30 mouse cellular contexts compared by ENCODE assay signal in the genomic region with DNA sequence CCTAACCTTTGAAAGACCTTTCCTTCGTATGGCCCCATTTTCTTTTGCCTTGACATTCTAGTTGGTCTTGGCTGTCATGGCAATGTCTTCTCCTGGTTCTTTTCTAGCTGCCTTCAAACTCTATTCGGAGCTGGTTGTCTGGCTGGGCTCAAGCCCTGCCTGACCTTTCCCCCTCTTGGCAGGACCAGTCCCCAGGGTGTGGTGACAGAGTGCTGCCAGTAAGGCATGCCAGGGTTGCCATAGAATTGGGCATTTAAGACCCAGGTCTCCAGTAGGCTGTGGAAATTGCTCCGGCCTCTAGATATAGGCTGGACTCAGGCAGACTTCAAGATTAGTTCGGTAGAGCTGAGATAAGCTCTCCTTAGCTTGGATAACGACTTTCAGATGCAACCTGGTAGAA. TPM values are rescaled to one million over a fixed set of nuclear protein-coding genes. Genes with fewer than 3 reads are reported as not detected.
DNase-seq lines count a peak whose midpoint lies in the region; TF ChIP-seq lines count a peak whose summit lies in the region.
"Had no signal": no experiment of that assay in that cellular context is flagged by ENCODE, and none has a peak within 500 bp of the region (broad histone marks: within the 10 kb centered on the region; RNA-seq: fewer than 3 reads in every experiment).

No protein-coding gene starts in this region.

- WGBS in heart, adult 2 months: 41% methylated on average over 5 of the region's 5 CpGs

- H3K79me2 ChIP-seq in heart, adult 2 months (replicated peaks; ENCODE audit: control insufficient read depth, insufficient read depth, low read length): no peaks in the 10 kb centered on the region

- H3K4me3 ChIP-seq in heart, adult 2 months: no peak overlapping the region
- H3K4me3 ChIP-seq: embryonic facial prominence, embryonic 12.5 days; forebrain, embryonic 10.5 days; forebrain, embryonic 15.5 days; heart, embryonic 15.5 days; hindbrain, embryonic 10.5 days; hindbrain, embryonic 15.5 days; layer of hippocampus, adult 2 months had no signal

- intact Hi-C loops in heart, adult 2 months (cut with DNase I): no loop called here

- DNase-seq in adrenal gland, adult 2 months: peak; percentile 37
- no peak for DNase-seq in adrenal gland, adult 18-20 months (ENCODE audit: low spot score in 2 of 2)
- DNase-seq in heart, adult 2 months: peak; percentile 22 to 31
- DNase-seq in heart, adult 8-10 months (ENCODE audit: low spot score): no peak
- DNase-seq in adipocyte (ENCODE audit: low spot score): peak; percentile 32
- DNase-seq in adrenal gland, postnatal 25 days: peak; percentile 20
- no peak for DNase-seq in frontal cortex, postnatal 36 days (ENCODE audit: low spot score in 2 of 2)
- DNase-seq in layer of hippocampus, postnatal 25 days (ENCODE audit: extremely low spot score in 1 of 2, low spot score in 1 of 2): no peak
- DNase-seq: cerebellum, adult 8-10 months; cerebellum, postnatal 36 days; embryo, embryonic 11 days; gastrocnemius, postnatal 10 days; kidney, adult 11 months; kidney, postnatal 36 days; lung, embryonic 14.5 days; lung, postnatal 14 days; midbrain, embryonic 14.5 days; retina, postnatal 1 day; right cerebral cortex, postnatal 14 days; thymus, postnatal 14 days had no signal

- H3K4me1 ChIP-seq in heart, adult 2 months (ENCODE audit: control insufficient read depth, insufficient read depth, low read length): no peaks in the 10 kb centered on the region
- H3K4me1 ChIP-seq: embryonic facial prominence, embryonic 12.5 days; forebrain, embryonic 10.5 days; forebrain, embryonic 15.5 days; heart, embryonic 15.5 days; hindbrain, embryonic 15.5 days had no signal

- no peaks in the 10 kb centered on the region for H3K27me3 ChIP-seq in heart, adult 2 months (ENCODE audit: control insufficient read depth, insufficient read depth, low read length)
- H3K27me3 ChIP-seq: embryonic facial prominence, embryonic 12.5 days; forebrain, embryonic 15.5 days; heart, embryonic 15.5 days; hindbrain, embryonic 15.5 days had no signal

- no peak for TF ChIP-seq CTCF in heart, adult 2 months (IDR thresholded peaks at IDR 0.05)

- no peak for TF ChIP-seq EP300 in heart, adult 2 months (IDR thresholded peaks at IDR 0.05; ENCODE audit: insufficient read depth, low read depth, low read length)

- no peak for TF ChIP-seq POLR2A in heart, adult 2 months (IDR thresholded peaks at IDR 0.05; ENCODE audit: insufficient read depth, low read depth, low read length)

- H3K27ac ChIP-seq in heart, adult 2 months: no peak overlapping the region
- H3K27ac ChIP-seq: embryonic facial prominence, embryonic 12.5 days; forebrain, embryonic 10.5 days; forebrain, embryonic 15.5 days; heart, embryonic 15.5 days; hindbrain, embryonic 10.5 days; hindbrain, embryonic 15.5 days; layer of hippocampus, adult 2 months; liver, embryonic 14.5 days had no signal

- H3K9ac ChIP-seq in heart, adult 2 months (ENCODE audit: low read depth, low read length): no peak overlapping the region
- H3K9ac ChIP-seq: embryonic facial prominence, embryonic 12.5 days; forebrain, embryonic 15.5 days; heart, embryonic 15.5 days; hindbrain, embryonic 15.5 days; liver, embryonic 14.5 days; lung, embryonic 14.5 days had no signal

- H3K36me3 ChIP-seq in heart, adult 2 months (ENCODE audit: control insufficient read depth, insufficient read depth, low read length): no peaks in the 10 kb centered on the region
- H3K36me3 ChIP-seq: embryonic facial prominence, embryonic 12.5 days; forebrain, embryonic 10.5 days; forebrain, embryonic 15.5 days; G1E; heart, embryonic 15.5 days; hindbrain, embryonic 10.5 days; hindbrain, embryonic 15.5 days had no signal

RNA-seq across cellular contexts. Expression of a gene that starts 32.9 kb away (rescaled TPM):
- total RNA-seq in adrenal gland, adult 2 months (2021): 10 to 100 TPM; 12.6 to 16.6 TPM
- 2.0 and 3.4 TPM in 2 replicates for polyA plus RNA-seq in adrenal gland, adult 2 months (2012; rRNA removed)
- 10 to 100 TPM; 12.0 to 13.8 TPM for total RNA-seq in adrenal gland, adult 18-20 months (2021)
- 1 to 10 TPM; 2.6 to 3.0 TPM for total RNA-seq in heart, adult 2 months (2021)
- polyA plus RNA-seq in heart, adult 2 months (2012; rRNA removed): 1.3 and 1.6 TPM in 2 replicates
- 1 to 10 TPM; 5.2 to 6.7 (median 5.5) TPM for total RNA-seq in heart, adult 8-10 months (2022)
- 7.3 and 10.3 TPM in 2 replicates for total RNA-seq in adrenal gland, postnatal 25 days (2021)
- 1 to 10 TPM in 1 of 2 experiments, under 1 TPM in 1; 0.62 to 1.1 TPM for total RNA-seq in layer of hippocampus, postnatal 25 days (2021)
- polyA plus RNA-seq: G1E; inflammation-experienced regulatory T-cells, adult 6 months had no signal

Comparison
In these comparisons a context has a peak if more than half of its experiments do, and no peak if none do; other contexts are left out.
1. DNase-seq: peak in adrenal gland, adult 2 months (single experiment), heart, adult 2 months (2 of 2), adipocyte (single experiment) and adrenal gland, postnatal 25 days (single experiment); none in adrenal gland, adult 18-20 months (0 of 2), heart, adult 8-10 months (single experiment), frontal cortex, postnatal 36 days (0 of 2) and layer of hippocampus, postnatal 25 days (0 of 2).